Mouse (Mus musculus): ENCODE data around the gene Tmem163. TPM values are rescaled to one million over a fixed set of nuclear protein-coding genes. Genes with fewer than 3 reads are reported as not detected.

Gene Tmem163
- polyA plus RNA-seq (2015; fragmentation: Nextera tagmentation; extraction: Ambion mirVana) = 68.1 and 76.2 TPM in 2 replicates

GRCm38 (mm10) chr1:127679498-127680133 is at the start of gene Tmem163:
Tmem163 (minus strand) TSS chr1:127679548.

GRCm38 (mm10) chr1:127729096-127729495 is 49.7 kb upstream of the Tmem163 start, which contains the start of gene Acmsd:
Acmsd (plus strand) TSS chr1:127729413.

Other genes with a start within 250 kb of the Tmem163 start
- gene Acmsd, start 49.9 kb upstream of the Tmem163 start, polyA plus RNA-seq (2015; fragmentation: Nextera tagmentation; extraction: Ambion mirVana) = 0.09 TPM in 1 of 2 replicates, not detected in the other
- gene Ccnt2, start 94.6 kb upstream of the Tmem163 start, polyA plus RNA-seq (2015; fragmentation: Nextera tagmentation; extraction: Ambion mirVana) = 52.8 and 56.2 TPM in 2 replicates
- 0.97 and 1.1 TPM in 2 replicates for gene Map3k19, start 175.5 kb upstream of the Tmem163 start, polyA plus RNA-seq (2015; fragmentation: Nextera tagmentation; extraction: Ambion mirVana)
- 17.9 and 19.3 TPM in 2 replicates for gene Rab3gap1, start 189.2 kb upstream of the Tmem163 start, polyA plus RNA-seq (2015; fragmentation: Nextera tagmentation; extraction: Ambion mirVana)

All from neural tube, postnatal 0 days (tissue).